In genomic region chr4:23826885-23827284, GRCm38 (mm10) we compare ENCODE assay signal across 13 mouse cellular contexts.
DNase-seq lines count a peak whose midpoint lies in the region; ATAC-seq and TF ChIP-seq lines count a peak whose summit lies in the region.
"Had no signal": no experiment of that assay in that cellular context is flagged by ENCODE, and none has a peak within 500 bp of the region (broad histone marks: within the 10 kb centered on the region; RNA-seq: fewer than 3 reads in every experiment).

No protein-coding gene starts in this region.

- H3K4me1 ChIP-seq in embryonic facial prominence, embryonic 11.5 days (ENCODE audit: control insufficient read depth, insufficient read depth, low read length): no peaks in the 10 kb centered on the region
- no peaks in the 10 kb centered on the region for H3K4me1 ChIP-seq in embryonic facial prominence, embryonic 10.5 days
- H3K4me1 ChIP-seq in forebrain, postnatal 0 days (ENCODE audit: insufficient read depth): no peaks in the 10 kb centered on the region
- H3K4me1 ChIP-seq in midbrain, embryonic 10.5 days: peaks cover 24% of the 10 kb centered on the region
- H3K4me1 ChIP-seq: limb, embryonic 13.5 days had no signal

- no peak overlapping the region for H3K27ac ChIP-seq in embryonic facial prominence, embryonic 11.5 days (replicated peaks; ENCODE audit: low read depth, low read length)
- no peak overlapping the region for H3K27ac ChIP-seq in embryonic facial prominence, embryonic 10.5 days (replicated peaks)
- peak overlapping the region; percentile 55; the same call in 1 of the 2 replicates for H3K27ac ChIP-seq in forebrain, postnatal 0 days (ENCODE audit: low read depth, low read length)
- H3K27ac ChIP-seq in midbrain, embryonic 10.5 days (replicated peaks): peak overlapping the region; percentile 77
- H3K27ac ChIP-seq: kidney, postnatal 0 days; limb, embryonic 13.5 days had no signal

- no peaks in the 10 kb centered on the region for H3K27me3 ChIP-seq in embryonic facial prominence, embryonic 11.5 days (ENCODE audit: control insufficient read depth, insufficient read depth, low read length)
- no peaks in the 10 kb centered on the region for H3K27me3 ChIP-seq in embryonic facial prominence, embryonic 10.5 days (replicated peaks; ENCODE audit: low read depth, poor library complexity, severe bottlenecking)
- H3K27me3 ChIP-seq in forebrain, postnatal 0 days (ENCODE audit: insufficient read depth, low read length): no peaks in the 10 kb centered on the region
- no peaks in the 10 kb centered on the region for H3K27me3 ChIP-seq in midbrain, embryonic 10.5 days (ENCODE audit: low read depth, poor library complexity, severe bottlenecking)
- H3K27me3 ChIP-seq: limb, embryonic 13.5 days had no signal

- WGBS in embryonic facial prominence, embryonic 11.5 days: 0% methylated on average over 2 of the region's 2 CpGs
- 1% methylated on average over 2 of the region's 2 CpGs for WGBS in embryonic facial prominence, embryonic 10.5 days
- 3% methylated on average over 2 of the region's 2 CpGs for WGBS in forebrain, postnatal 0 days
- WGBS in midbrain, embryonic 10.5 days: 1% methylated on average over 2 of the region's 2 CpGs

- peak; percentile 25 for DNase-seq in embryonic facial prominence, embryonic 11.5 days (ENCODE audit: low spot score)
- DNase-seq in embryonic facial prominence, embryonic 10.5 days (ENCODE audit: low spot score): no peak
- DNase-seq in cerebellum, postnatal 10 days: peak; percentile 39 to 54
- peak; percentile 66 for DNase-seq in forebrain, postnatal 0 days
- DNase-seq in midbrain, embryonic 10.5 days (ENCODE audit: low spot score): no peak
- no peak for DNase-seq in Muller cell, postnatal 12 days (ENCODE audit: inconsistent ontology term)
- DNase-seq in heart, postnatal 14 days: no peak
- no peak for DNase-seq in spleen, postnatal 10 days (ENCODE audit: low spot score in 2 of 2)
- DNase-seq: adrenal gland, postnatal 25 days; B cell, adult 2 months; gastrocnemius, postnatal 14 days had no signal

- intact Hi-C loops in heart, postnatal 14 days (cut with DNase I): no loop called here

- no peak for TF ChIP-seq CTCF in forebrain, postnatal 0 days (IDR thresholded peaks at IDR 0.05; ENCODE audit: low read depth)

- H3K9ac ChIP-seq in embryonic facial prominence, embryonic 11.5 days (replicated peaks; ENCODE audit: low read length): no peak overlapping the region
- H3K9ac ChIP-seq in forebrain, postnatal 0 days: peak overlapping the region; percentile 25; the same call in 1 of the 2 replicates
- H3K9ac ChIP-seq: limb, embryonic 13.5 days had no signal

- H3K4me3 ChIP-seq in embryonic facial prominence, embryonic 11.5 days (ENCODE audit: low read depth, low read length): no peak overlapping the region
- no peak overlapping the region for H3K4me3 ChIP-seq in embryonic facial prominence, embryonic 10.5 days
- no peak overlapping the region for H3K4me3 ChIP-seq in forebrain, postnatal 0 days (ENCODE audit: low read depth, low read length)
- no peak overlapping the region for H3K4me3 ChIP-seq in midbrain, embryonic 10.5 days
- H3K4me3 ChIP-seq: limb, embryonic 13.5 days had no signal

- no peak overlapping the region for H3K4me2 ChIP-seq in embryonic facial prominence, embryonic 11.5 days (ENCODE audit: low read depth, low read length)
- no peak overlapping the region for H3K4me2 ChIP-seq in forebrain, postnatal 0 days (ENCODE audit: low read depth)
- H3K4me2 ChIP-seq: limb, embryonic 13.5 days had no signal

- no peak for ATAC-seq in embryonic facial prominence, embryonic 11.5 days (replicated peaks; ENCODE audit: insufficient number of reproducible peaks, low FRiP score, low TSS enrichment, low read depth)
- peak; percentile 42; the same call in 1 of the 2 replicates for ATAC-seq in forebrain, postnatal 0 days

- no peaks in the 10 kb centered on the region for H3K36me3 ChIP-seq in embryonic facial prominence, embryonic 11.5 days (replicated peaks; ENCODE audit: control insufficient read depth, insufficient read depth, low read depth, low read length)
- no peaks in the 10 kb centered on the region for H3K36me3 ChIP-seq in embryonic facial prominence, embryonic 10.5 days (replicated peaks)
- H3K36me3 ChIP-seq in forebrain, postnatal 0 days (ENCODE audit: insufficient read depth): no peaks in the 10 kb centered on the region
- no peaks in the 10 kb centered on the region for H3K36me3 ChIP-seq in midbrain, embryonic 10.5 days
- H3K36me3 ChIP-seq: limb, embryonic 13.5 days had no signal

- H3K9me3 ChIP-seq in embryonic facial prominence, embryonic 11.5 days (replicated peaks; ENCODE audit: control insufficient read depth, low read length): no peaks in the 10 kb centered on the region
- H3K9me3 ChIP-seq in embryonic facial prominence, embryonic 10.5 days: no peaks in the 10 kb centered on the region
- H3K9me3 ChIP-seq in forebrain, postnatal 0 days (ENCODE audit: low read length): no peaks in the 10 kb centered on the region
- no peaks in the 10 kb centered on the region for H3K9me3 ChIP-seq in midbrain, embryonic 10.5 days (replicated peaks)
- H3K9me3 ChIP-seq: limb, embryonic 13.5 days had no signal

Comparison
In these comparisons a context has a peak if more than half of its experiments do, and no peak if none do; other contexts are left out.
1. DNase-seq: peak in embryonic facial prominence, embryonic 11.5 days (single experiment), cerebellum, postnatal 10 days (2 of 2) and forebrain, postnatal 0 days (single experiment); none in embryonic facial prominence, embryonic 10.5 days (single experiment), midbrain, embryonic 10.5 days (single experiment), Muller cell, postnatal 12 days (single experiment), heart, postnatal 14 days (0 of 2) and spleen, postnatal 10 days (0 of 2).
2. H3K27ac ChIP-seq: peak in forebrain, postnatal 0 days (single experiment) and midbrain, embryonic 10.5 days (single experiment); none in embryonic facial prominence, embryonic 11.5 days (single experiment) and embryonic facial prominence, embryonic 10.5 days (single experiment).